In genomic region chr7:110631136-110631888, GRCm38 (mm10) we compare ENCODE assay signal across 10 mouse cellular contexts. TPM values are rescaled to one million over a fixed set of nuclear protein-coding genes. Genes with fewer than 3 reads are reported as not detected.
DNase-seq lines count a peak whose midpoint lies in the region; ATAC-seq and TF ChIP-seq lines count a peak whose summit lies in the region.
"Had no signal": no experiment of that assay in that cellular context is flagged by ENCODE, and none has a peak within 500 bp of the region (broad histone marks: within the 10 kb centered on the region; RNA-seq: fewer than 3 reads in every experiment).

No protein-coding gene starts in this region.

- peaks cover 24% of the 10 kb centered on the region; the same call in 1 of the 2 replicates for H3K4me1 ChIP-seq in lung, embryonic 14.5 days (ENCODE audit: insufficient read depth)
- peaks cover 61% of the 10 kb centered on the region for H3K4me1 ChIP-seq in heart, embryonic 13.5 days

- no peak overlapping the region for H3K4me3 ChIP-seq in lung, embryonic 14.5 days (ENCODE audit: low read depth, low read length)
- no peak overlapping the region for H3K4me3 ChIP-seq in heart, embryonic 13.5 days

- no peaks in the 10 kb centered on the region for H3K36me3 ChIP-seq in lung, embryonic 14.5 days (ENCODE audit: insufficient read depth)
- no peaks in the 10 kb centered on the region for H3K36me3 ChIP-seq in heart, embryonic 13.5 days
- H3K36me3 ChIP-seq in splenic B cell, adult 2 months (ENCODE audit: control insufficient read depth, insufficient read depth, low read length, poor library complexity, severe bottlenecking), result no peaks in the 10 kb centered on the region
- H3K36me3 ChIP-seq: liver, embryonic 13.5 days had no signal

- no peak overlapping the region for H3K9ac ChIP-seq in lung, embryonic 14.5 days
- peak overlapping the region; percentile 85 for H3K9ac ChIP-seq in heart, embryonic 13.5 days

- peak overlapping the region; percentile 95; the same call in 1 of the 2 replicates for H3K4me2 ChIP-seq in lung, embryonic 14.5 days
- peak overlapping the region; percentile 96 for H3K4me2 ChIP-seq in heart, embryonic 13.5 days

- no peak for ATAC-seq in lung, embryonic 14.5 days (ENCODE audit: insufficient read depth)
- no peak for ATAC-seq in heart, embryonic 13.5 days (ENCODE audit: extremely low read depth, insufficient number of reproducible peaks, low FRiP score, low TSS enrichment)

- 66% methylated on average over 16 of the region's 16 CpGs for whole genome bisulfite sequencing in lung, embryonic 14.5 days
- WGBS in heart, embryonic 13.5 days, result 64% methylated on average over 16 of the region's 16 CpGs

- H3K27ac ChIP-seq in lung, embryonic 14.5 days (ENCODE audit: low read depth), result no peak overlapping the region
- no peak overlapping the region for H3K27ac ChIP-seq in heart, embryonic 13.5 days (replicated peaks)
- H3K27ac ChIP-seq: liver, embryonic 13.5 days had no signal

- peaks cover 33% of the 10 kb centered on the region for H3K27me3 ChIP-seq in lung, embryonic 14.5 days (ENCODE audit: insufficient read depth, low read length)
- H3K27me3 ChIP-seq in heart, embryonic 13.5 days (replicated peaks), result peaks cover 37% of the 10 kb centered on the region
- H3K27me3 ChIP-seq in splenic B cell, adult 2 months (ENCODE audit: control insufficient read depth, insufficient read depth, low read length, poor library complexity, severe bottlenecking), result 0 out of 2 replicates have a peak, but pooled peaks cover 2% of the 10 kb centered on the region

- H3K9me3 ChIP-seq in lung, embryonic 14.5 days (ENCODE audit: low read depth, low read length), result no peaks in the 10 kb centered on the region
- H3K9me3 ChIP-seq in heart, embryonic 13.5 days, result no peaks in the 10 kb centered on the region
- H3K9me3 ChIP-seq: liver, embryonic 13.5 days had no signal

- intact Hi-C loops in left cerebral cortex, postnatal 25 days (cut with DNase I), result loop anchor here (10.0 kb wide), 1 partner anchor 467 kb away; no protein-coding TSS in a partner anchor

- peak; percentile 55 for DNase-seq in adrenal gland, postnatal 10 days
- DNase-seq in adrenal gland, adult 8-10 months, result no peak
- peak; percentile 48 for DNase-seq in lung, embryonic 14.5 days
- DNase-seq in lung, adult 18-20 months, result no peak
- peak; percentile 38 for DNase-seq in splenic B cell, adult 2 months (ENCODE audit: low read depth, low spot score)
- no peak for DNase-seq in left cerebral cortex, adult 11 months (ENCODE audit: low spot score)
- no peak for DNase-seq in left cerebral cortex, postnatal 25 days (ENCODE audit: low spot score in 2 of 2)
- DNase-seq: liver, embryonic 13.5 days; right cerebral cortex, postnatal 25 days had no signal

- TF ChIP-seq CTCF in lung, embryonic 14.5 days (IDR thresholded peaks at IDR 0.05; ENCODE audit: low read depth), result no peak

RNA-seq across cellular contexts. Expression of gene Adm, which starts 3.9 kb away (rescaled TPM):
- 10 to 100 TPM; 18.0 to 18.4 TPM for total RNA-seq in adrenal gland, postnatal 10 days (2021)
- total RNA-seq in adrenal gland, adult 8-10 months (2022), result 10 to 100 TPM; 21.2 to 81.4 (median 35.9) TPM
- 2.3 and 2.5 TPM in 2 replicates for polyA plus RNA-seq in lung, embryonic 14.5 days (2014; fragmentation: Nextera tagmentation; extraction: Ambion mirVana)
- 9.8 and 12.0 TPM in 2 replicates for polyA plus RNA-seq in heart, embryonic 13.5 days (2015; fragmentation: Nextera tagmentation; extraction: Ambion mirVana)
- total RNA-seq in left cerebral cortex, postnatal 25 days (2021), result 1 to 10 TPM; 2.0 to 2.3 TPM

RNA-seq across cellular contexts. Expression of gene Sbf2, which starts 16.6 kb away (rescaled TPM):
- 10 to 100 TPM; 52.8 to 57.7 TPM for total RNA-seq in adrenal gland, postnatal 10 days (2021)
- total RNA-seq in adrenal gland, adult 8-10 months (2022), result 10 to 100 TPM; 39.5 to 68.9 (median 55.1) TPM
- 43.2 and 45.4 TPM in 2 replicates for polyA plus RNA-seq in lung, embryonic 14.5 days (2014; fragmentation: Nextera tagmentation; extraction: Ambion mirVana)
- polyA plus RNA-seq in heart, embryonic 13.5 days (2015; fragmentation: Nextera tagmentation; extraction: Ambion mirVana), result 25.7 and 26.6 TPM in 2 replicates
- 10 to 100 TPM; 58.3 to 70.2 TPM for total RNA-seq in left cerebral cortex, postnatal 25 days (2021)

Comparison
In these comparisons a context has a peak if more than half of its experiments do, and no peak if none do; other contexts are left out.
1. DNase-seq: peak in adrenal gland, postnatal 10 days (single experiment), lung, embryonic 14.5 days (single experiment) and splenic B cell, adult 2 months (single experiment); none in adrenal gland, adult 8-10 months (single experiment), lung, adult 18-20 months (0 of 2), left cerebral cortex, adult 11 months (single experiment) and left cerebral cortex, postnatal 25 days (0 of 2).
2. RNA of gene Adm, which starts 3.9 kb away (total RNA-seq): 21.2 to 81.4 TPM in adrenal gland, adult 8-10 months and 18.0 to 18.4 TPM in adrenal gland, postnatal 10 days; 2.0 to 2.3 TPM in left cerebral cortex, postnatal 25 days; every median in the first group is over 4 times any median in the second.